Mouse (Mus musculus): ENCODE measurements around the gene Slc26a9.

The Slc26a9 gene

GRCm38 (mm10) chr1:131743868-131744464, at the start of gene Slc26a9:
TSS of gene Slc26a9 (plus strand) at chr1:131744022.
- in situ Hi-C loops (cut with MboI, MseI) = no loop called here

DNA sequence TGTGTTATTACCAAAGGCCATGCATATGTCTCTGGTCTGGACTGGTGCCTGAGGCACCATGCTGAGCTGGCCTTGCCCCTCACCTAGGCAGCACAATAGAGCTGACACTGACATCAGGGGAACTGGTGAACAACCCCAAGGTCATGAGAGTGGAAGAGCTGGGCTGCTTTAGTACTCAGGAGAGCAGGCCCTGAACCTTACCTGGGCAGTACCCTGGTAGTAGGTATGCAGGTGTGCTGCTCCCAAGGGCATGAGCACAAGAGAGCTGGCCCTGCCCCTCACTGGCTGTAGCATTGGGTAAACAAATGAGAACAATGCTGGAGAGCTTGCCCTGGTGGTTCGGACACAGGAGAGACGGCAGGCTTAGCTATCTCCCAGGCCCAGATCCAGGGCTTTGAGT, 48.5 kb upstream of the Slc26a9 start:
- in situ Hi-C loops (cut with MboI, MseI) = no loop called here

- in situ Hi-C loops (cut with MboI, MseI) = no loop called here
Measured at GRCm38 (mm10) chr1:131696325-131696724, 47.5 kb upstream of the Slc26a9 start.

- in situ Hi-C loops (cut with MboI, MseI) = no loop called here
Measured at GRCm38 (mm10) chr1:131698770-131699169, 45.1 kb upstream of the Slc26a9 start.

GRCm38 (mm10) chr1:131699642-131700041, 44.2 kb upstream of the Slc26a9 start:
- in situ Hi-C loops (cut with MboI, MseI) = no loop called here

- in situ Hi-C loops (cut with MboI, MseI) = no loop called here
Measured at GRCm38 (mm10) chr1:131700447-131700846, 43.4 kb upstream of the Slc26a9 start.

- in situ Hi-C loops (cut with MboI, MseI) = no loop called here
Measured at GRCm38 (mm10) chr1:131701391-131701790, 42.4 kb upstream of the Slc26a9 start.

DNA sequence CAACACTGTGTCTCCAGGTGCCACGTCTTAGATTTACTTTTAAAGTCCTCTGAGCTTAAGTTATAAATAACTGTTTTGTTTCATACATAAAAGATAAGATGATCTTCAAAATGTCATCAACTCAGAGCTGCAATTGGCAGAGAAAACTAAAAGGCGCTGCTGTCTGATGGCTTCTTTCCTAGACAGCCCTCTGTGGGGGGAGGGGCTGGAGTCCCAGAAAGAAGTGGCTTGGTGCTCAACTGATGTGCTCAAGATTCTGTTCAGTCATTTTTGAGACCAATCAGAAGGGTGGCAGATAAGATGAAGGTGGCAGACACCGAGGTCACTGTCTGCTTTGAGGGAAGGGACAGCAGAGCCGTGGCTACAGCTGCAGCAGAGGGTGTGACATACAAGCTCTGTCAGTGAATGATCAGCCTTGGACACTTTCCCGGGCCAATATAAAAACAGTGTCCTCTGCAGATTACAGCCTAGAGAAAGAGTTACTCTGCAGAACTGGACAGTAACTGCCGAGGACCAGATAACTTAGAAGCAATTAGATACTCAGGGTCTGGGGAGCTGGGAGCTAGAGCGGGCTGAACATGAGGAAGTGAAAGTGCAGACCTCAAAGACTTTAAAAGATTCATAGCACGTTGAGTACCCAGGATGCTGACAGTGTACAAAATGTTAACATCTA, 41.6 kb upstream of the Slc26a9 start:
- in situ Hi-C loops (cut with MboI, MseI) = no loop called here

GRCm38 (mm10) chr1:131703482-131703881, 40.3 kb upstream of the Slc26a9 start:
- in situ Hi-C loops (cut with MboI, MseI) = no loop called here

DNA sequence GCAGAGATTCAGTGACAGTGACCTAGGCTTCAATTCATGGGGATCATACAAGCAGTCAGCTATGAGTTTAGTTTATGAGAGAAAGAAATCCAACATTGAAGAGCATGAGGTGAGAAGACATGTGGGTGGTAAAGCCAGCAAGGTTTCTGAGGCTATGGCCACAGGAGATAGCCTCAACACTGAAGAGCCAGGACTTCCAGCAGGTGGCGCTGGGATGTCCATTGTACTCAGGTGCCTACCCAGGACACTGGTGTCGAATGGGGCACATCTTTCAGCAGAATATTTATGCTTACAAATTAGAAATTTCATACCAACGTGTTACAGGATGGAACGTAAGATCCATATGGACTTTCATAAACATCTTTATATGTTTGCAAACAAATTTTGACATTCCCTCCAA, 35.5 kb upstream of the Slc26a9 start:
- in situ Hi-C loops (cut with MboI, MseI) = no loop called here

DNA sequence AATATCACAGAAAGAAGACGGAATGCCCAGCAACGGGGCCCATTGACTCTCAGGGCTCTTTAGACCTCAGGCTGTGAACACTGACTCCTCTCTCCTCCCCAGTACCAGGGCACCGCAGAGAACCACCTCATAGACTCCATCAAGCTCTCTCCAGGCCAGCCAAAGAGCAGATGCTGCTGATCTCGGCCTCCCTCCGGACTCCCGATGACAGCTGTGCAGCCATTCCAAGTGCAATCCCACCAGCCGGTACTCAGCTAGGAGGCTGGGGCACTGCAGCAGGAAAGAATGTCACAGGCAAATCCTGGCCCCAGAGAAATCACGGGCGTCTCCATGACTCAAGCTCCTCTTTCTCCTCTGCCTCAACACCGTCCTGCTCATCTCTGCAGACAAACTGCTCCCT, 32.3 kb upstream of the Slc26a9 start:
- in situ Hi-C loops (cut with MboI, MseI) = loop anchor here (5.0 to 10.0 kb wide), 2 partner anchors 46 to 53 kb away; no protein-coding TSS in a partner anchor

- in situ Hi-C loops (cut with MboI, MseI) = loop anchor here (5.0 to 10.0 kb wide), 2 partner anchors 45 to 52 kb away; no protein-coding TSS in a partner anchor
Measured at GRCm38 (mm10) chr1:131712386-131712785, 31.4 kb upstream of the Slc26a9 start.

- in situ Hi-C loops (cut with MboI, MseI) = loop anchor here (5.0 to 10.0 kb wide), 2 partner anchors 43 to 50 kb away; no protein-coding TSS in a partner anchor
Measured at GRCm38 (mm10) chr1:131714388-131715337, 29.2 kb upstream of the Slc26a9 start.

DNA sequence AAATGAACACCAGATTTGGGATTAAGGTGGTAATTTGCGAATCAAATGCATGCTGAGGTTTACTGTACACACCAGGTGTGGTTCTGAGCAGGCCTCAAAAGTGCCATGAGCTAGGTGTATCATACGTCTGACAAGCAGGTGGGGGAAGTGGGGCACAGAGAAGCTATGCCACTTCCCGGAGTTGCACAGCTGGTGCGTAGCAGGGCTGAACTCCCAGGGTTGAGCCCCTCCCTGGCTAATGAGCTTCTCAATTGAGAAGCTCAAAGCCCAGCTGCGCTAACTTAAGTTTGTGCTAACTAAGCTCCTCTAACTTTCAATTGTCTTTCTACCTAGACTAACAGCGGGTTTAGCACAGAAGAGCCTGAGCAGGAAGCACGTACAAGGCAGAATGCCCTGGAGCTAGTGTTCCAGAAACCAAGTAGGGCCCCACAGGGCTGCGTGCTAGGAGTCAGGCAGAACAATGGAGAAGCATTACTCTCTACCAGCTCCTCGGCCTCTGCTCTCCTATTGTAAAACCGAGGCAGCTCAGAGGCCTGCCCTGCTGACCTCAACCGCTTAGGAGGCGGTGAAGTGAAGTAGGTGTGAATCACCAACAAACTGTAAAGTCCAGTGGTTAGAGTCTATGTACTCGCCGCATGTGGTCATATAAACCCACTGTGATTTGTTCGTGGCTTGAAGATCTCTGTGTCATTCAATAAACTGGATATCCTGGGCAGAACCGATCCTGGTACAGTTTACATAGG, 24.7 kb upstream of the Slc26a9 start:
- in situ Hi-C loops (cut with MboI, MseI) = loop anchor here in 1 of 2 experiments (10.0 kb wide), 1 partner anchor 46 kb away; no protein-coding TSS in a partner anchor

DNA sequence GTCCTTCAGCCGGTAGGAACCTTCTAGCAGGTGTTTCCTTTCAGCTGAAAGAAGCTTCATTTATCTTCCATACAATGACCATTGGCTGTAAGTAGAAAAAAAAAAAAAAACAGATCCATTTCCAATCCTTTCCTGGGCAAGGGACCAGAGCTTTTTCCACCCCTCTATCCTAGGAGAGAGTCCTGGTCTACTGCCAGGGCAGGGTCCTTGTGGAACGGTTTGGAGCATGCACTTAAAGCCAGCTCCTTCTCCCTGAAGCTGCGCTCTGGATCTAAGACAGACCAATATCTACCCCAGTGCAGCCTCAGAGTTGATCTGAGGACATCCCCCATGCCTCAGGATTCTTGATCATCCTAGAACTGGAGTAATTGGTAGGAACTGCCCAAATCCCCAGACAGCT, 21.8 kb upstream of the Slc26a9 start:
- in situ Hi-C loops (cut with MboI, MseI) = loop anchor here in 1 of 2 experiments (5.0 kb wide), 1 partner anchor 705 kb away; the partner anchor contains the start of gene Il10

GRCm38 (mm10) chr1:131723549-131723948, 20.3 kb upstream of the Slc26a9 start:
- in situ Hi-C loops (cut with MboI, MseI) = loop anchor here in 1 of 2 experiments (5.0 kb wide), 1 partner anchor 706 kb away; the partner anchor contains the start of gene Il10

GRCm38 (mm10) chr1:131726586-131726985, 17.2 kb upstream of the Slc26a9 start:
- in situ Hi-C loops (cut with MboI, MseI) = no loop called here

DNA sequence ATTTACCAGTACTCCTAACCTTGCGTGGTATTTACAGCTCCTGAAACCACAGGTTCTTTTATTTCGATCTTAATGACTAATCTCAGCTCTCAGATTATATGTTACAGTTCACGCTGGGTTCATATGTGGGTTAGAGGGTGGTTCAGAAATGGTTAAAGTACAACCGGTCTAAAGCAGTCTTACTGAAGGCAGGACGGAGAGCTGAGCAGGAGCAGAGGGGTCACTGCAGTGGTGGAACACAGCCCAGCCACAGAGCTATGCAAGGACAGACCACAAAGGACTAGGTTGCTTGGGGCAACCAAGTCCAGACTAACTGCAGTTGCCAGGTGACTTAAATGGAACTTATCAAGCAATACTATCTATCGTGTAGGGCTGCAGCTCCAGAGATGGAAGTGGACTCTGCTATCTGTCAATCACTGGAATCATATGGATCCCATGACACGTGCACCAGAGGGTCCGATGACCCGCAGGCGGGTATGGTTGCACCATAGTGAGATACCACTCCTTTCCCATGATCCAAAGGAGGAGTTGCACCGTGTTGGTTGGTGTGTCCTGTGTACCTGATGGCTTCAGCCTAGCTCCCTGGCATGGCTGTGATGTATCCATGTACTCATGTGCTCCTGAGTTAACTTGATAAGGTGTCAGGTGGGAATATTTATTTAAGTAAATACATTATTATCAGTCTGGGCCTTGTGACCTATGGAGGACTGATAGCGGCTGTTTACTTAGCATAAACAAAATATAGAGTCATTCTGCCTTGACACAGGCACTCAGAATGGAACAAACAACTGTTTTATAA, 13.0 kb upstream of the Slc26a9 start:
- in situ Hi-C loops (cut with MboI, MseI) = no loop called here

DNA sequence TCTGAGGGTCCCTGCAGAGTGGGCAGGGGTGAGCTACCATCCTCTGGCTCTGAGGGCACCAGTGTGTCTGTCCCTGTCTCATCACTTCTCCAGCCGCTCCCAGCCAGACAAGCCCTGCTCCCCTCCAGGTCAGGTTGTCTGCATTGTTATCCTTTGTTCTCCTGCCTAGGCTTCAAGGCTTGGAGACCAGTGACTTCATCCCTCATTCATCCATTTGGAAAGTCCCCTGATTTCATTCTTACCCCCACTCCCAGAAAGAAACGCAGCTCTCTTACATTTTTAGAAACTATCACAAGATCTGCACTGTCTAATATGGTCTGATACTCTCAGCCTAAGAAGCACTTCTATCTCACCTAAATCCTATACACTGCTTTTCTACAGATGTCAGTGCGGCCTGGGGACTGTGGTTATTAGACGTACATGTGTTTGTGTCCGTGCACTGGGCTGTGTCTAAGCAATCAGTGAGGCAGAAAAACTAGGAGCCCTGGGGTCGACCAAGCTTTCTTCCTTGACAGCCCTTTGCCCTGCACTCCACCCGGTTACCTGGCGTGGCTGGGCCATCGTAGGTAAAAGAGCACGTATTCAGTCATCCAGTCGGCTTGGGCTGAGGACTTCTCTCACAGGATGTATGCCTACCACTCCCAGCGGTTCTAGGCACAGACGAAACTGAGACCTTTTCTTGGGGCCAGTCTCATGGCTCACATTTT, 10.2 kb upstream of the Slc26a9 start:
- in situ Hi-C loops (cut with MboI, MseI) = no loop called here

Measured in T-helper 17 cell (primary cell).